Mouse (Mus musculus) left cerebral cortex, adult 18-20 months (tissue): ENCODE results near the gene Edn3. TPM values are rescaled to one million over a fixed set of nuclear protein-coding genes. Genes with fewer than 3 reads are reported as not detected.

Experiments
- DNase-seq, 2 experiments: peaks; one replicate each; pipeline ENCODE4 v3.0.0; 2021 to 2022; ENCODE audit warnings: low spot score in 2 of 2, mixed read lengths in 1 of 2
- total RNA-seq, 2 experiments: library from RNA; stranded (reverse); gene quantifications; 2 replicates each; pipeline ENCODE4 v1.2.3; 2021

The Edn3 gene
- total RNA-seq, 2 experiments from 2014 or later: 4.3 to 5.9 TPM

- no peak for DNase-seq
These were observed 32.8 kb downstream of the Edn3 start for GRCm38 (mm10) chr2:174793181-174793580.

- no peak for DNase-seq
These were observed 36.6 kb downstream of the Edn3 start for GRCm38 (mm10) chr2:174796998-174797397.

GRCm38 (mm10) chr2:174797495-174798068 is 37.2 kb downstream of the Edn3 start:
- no peak for DNase-seq

- no peak for DNase-seq
These were observed 42.0 kb downstream of the Edn3 start for GRCm38 (mm10) chr2:174802453-174802852.

- DNase-seq: no peak
These were observed 43.2 kb downstream of the Edn3 start for GRCm38 (mm10) chr2:174803661-174804060.

- no peak for DNase-seq
These were observed 47.5 kb downstream of the Edn3 start for GRCm38 (mm10) chr2:174807900-174808299.

GRCm38 (mm10) chr2:174809296-174809695 is 48.9 kb downstream of the Edn3 start:
- no peak for DNase-seq

- no peak for DNase-seq
These were observed 52.9 kb downstream of the Edn3 start for GRCm38 (mm10) chr2:174813306-174813705.

GRCm38 (mm10) chr2:174816163-174816562 is 55.7 kb downstream of the Edn3 start:
- DNase-seq: no peak

GRCm38 (mm10) chr2:174820286-174820685 is 59.9 kb downstream of the Edn3 start:
- DNase-seq: no peak

GRCm38 (mm10) chr2:174827829-174828228 is 67.4 kb downstream of the Edn3 start:
- no peak for DNase-seq

- DNase-seq: no peak
These were observed 73.2 kb downstream of the Edn3 start for GRCm38 (mm10) chr2:174833608-174834007.

Other genes starting within 250 kb of the Edn3 start
- gene Zfp831, start 117.1 kb upstream of the Edn3 start, total RNA-seq: 10 to 100 TPM; 16.4 to 19.0 TPM
- 1 to 10 TPM; 1.1 to 2.0 TPM for gene Gm14444, start 249.6 kb downstream of the Edn3 start, total RNA-seq